Mouse (Mus musculus): ENCODE data around the gene Bach2. TPM values are rescaled to one million over a fixed set of nuclear protein-coding genes. Genes with fewer than 3 reads are reported as not detected.

Gene Bach2
- total and polyA plus RNA-seq, 2 experiments from 2014 or later, result 16.0 to 19.0 TPM

DNA sequence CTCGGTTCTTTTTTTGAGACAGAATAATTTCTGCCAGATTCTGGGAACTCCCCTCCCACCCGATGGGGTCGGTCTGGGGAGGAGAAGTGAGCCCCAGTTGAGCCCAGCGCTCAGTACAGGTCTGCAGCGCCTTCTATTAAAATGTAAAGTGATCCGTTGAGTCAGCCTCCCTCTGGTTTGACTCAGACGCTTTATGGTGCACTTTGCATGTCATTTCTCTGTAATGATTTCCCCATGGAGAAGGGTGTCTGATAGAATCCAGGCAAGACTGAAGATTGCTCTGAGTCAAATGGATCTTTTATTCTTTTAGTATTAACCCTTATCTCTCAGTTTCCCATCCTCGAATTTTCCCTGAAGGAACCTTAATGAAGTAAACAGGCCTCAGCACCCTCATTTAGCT lies 244.3 kb downstream of the Bach2 start:
- Histone ChIP-seq H3K9ac (no peak overlapping the region), H3K36me3 (ENCODE audit: insufficient read depth) (no peaks in the 10 kb centered on the region), H3K4me2 (ENCODE audit: low read depth) (no peak overlapping the region), H3K4me1 (ENCODE audit: insufficient read depth) (peaks cover 54% of the 10 kb centered on the region), H3K4me3 (ENCODE audit: low read depth, low read length) (no peak overlapping the region), H3K9me3 (ENCODE audit: low read length) (no peaks in the 10 kb centered on the region), H3K27ac (ENCODE audit: low read depth, low read length) (peak overlapping the region; percentile 24; the same call in 1 of the 2 replicates), H3K27me3 (ENCODE audit: insufficient read depth, low read length) (no peaks in the 10 kb centered on the region)
- no peak for TF ChIP-seq CTCF (IDR thresholded peaks at IDR 0.05; ENCODE audit: low read depth)
- 14% methylated on average over 8 of the region's 8 CpGs for WGBS
- DNase-seq (no peak), ATAC-seq (no peak)

DNA sequence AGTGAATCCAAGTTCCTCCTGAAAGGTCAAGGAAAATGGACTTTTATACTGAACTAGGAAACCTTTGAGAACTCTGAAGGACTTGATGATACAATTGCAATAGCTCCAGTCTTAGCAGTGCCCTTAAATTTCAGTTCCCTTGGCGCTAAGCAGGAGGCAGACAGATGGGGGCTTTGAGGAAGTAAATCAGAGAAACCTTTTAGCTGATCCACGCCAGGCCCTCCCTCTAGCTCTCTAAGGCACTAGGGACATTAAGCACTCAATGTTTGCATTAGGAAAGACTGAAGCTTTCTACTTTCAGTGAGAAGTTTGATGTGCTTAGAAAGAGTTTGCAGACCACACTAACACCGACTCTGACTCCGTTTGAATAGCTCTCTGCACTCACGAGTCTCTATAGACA lies 247.2 kb downstream of the Bach2 start:
- Histone ChIP-seq H3K4me1 (ENCODE audit: insufficient read depth) (peaks cover 33% of the 10 kb centered on the region), H3K36me3 (ENCODE audit: insufficient read depth) (no peaks in the 10 kb centered on the region), H3K9me3 (ENCODE audit: low read length) (no peaks in the 10 kb centered on the region), H3K9ac (no peak overlapping the region), H3K4me3 (ENCODE audit: low read depth, low read length) (no peak overlapping the region), H3K4me2 (ENCODE audit: low read depth) (no peak overlapping the region), H3K27me3 (ENCODE audit: insufficient read depth, low read length) (no peaks in the 10 kb centered on the region), H3K27ac (ENCODE audit: low read depth, low read length) (peak overlapping the region; percentile 85; the same call in 1 of the 2 replicates)
- WGBS, result 23% methylated on average over 5 of the region's 5 CpGs
- TF ChIP-seq CTCF (IDR thresholded peaks at IDR 0.05; ENCODE audit: low read depth), result no peak
- DNase-seq (no peak), ATAC-seq (no peak)

- DNase-seq, result peak; percentile 71
- TF ChIP-seq CTCF (IDR thresholded peaks at IDR 0.05; ENCODE audit: low read depth), result no peak
- H3K4me3 ChIP-seq (ENCODE audit: low read depth, low read length), result peak overlapping the region; percentile 19
Observed at GRCm38 (mm10) chr4:32486654-32487398, 248.2 kb downstream of the Bach2 start.

DNA sequence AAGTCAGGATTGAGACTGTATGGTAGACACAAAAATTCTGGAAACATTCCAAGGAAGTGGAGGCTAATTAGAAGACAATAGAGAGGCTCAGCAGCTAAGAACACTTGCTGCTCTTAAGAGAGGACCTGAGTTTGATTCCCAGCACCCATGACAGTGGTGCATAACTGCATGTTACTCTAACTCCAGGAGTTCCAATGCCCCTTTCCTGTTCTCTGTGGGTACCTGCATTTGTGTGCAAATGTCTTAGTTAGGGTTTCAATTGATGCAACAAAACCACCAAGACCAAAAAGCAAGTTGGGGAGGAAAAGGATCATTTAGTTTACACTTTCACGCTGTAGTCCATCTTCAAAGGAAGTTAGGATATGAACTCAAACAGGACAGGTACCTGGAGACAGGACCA lies 250.6 kb downstream of the Bach2 start:
- DNase-seq (no peak), ATAC-seq (no peak)
- Histone ChIP-seq H3K4me1 (ENCODE audit: insufficient read depth) (peaks cover 15% of the 10 kb centered on the region), H3K4me2 (ENCODE audit: low read depth) (no peak overlapping the region), H3K27ac (ENCODE audit: low read depth, low read length) (no peak overlapping the region), H3K9me3 (ENCODE audit: low read length) (no peaks in the 10 kb centered on the region), H3K4me3 (ENCODE audit: low read depth, low read length) (no peak overlapping the region), H3K27me3 (ENCODE audit: insufficient read depth, low read length) (no peaks in the 10 kb centered on the region), H3K36me3 (ENCODE audit: insufficient read depth) (no peaks in the 10 kb centered on the region), H3K9ac (no peak overlapping the region)
- TF ChIP-seq CTCF (IDR thresholded peaks at IDR 0.05; ENCODE audit: low read depth), result no peak
- WGBS, result 83% methylated on average over 1 of the region's 1 CpGs

More at GRCm38 (mm10) chr4:32486654-32487398, 248.2 kb downstream of the Bach2 start:
- Histone ChIP-seq H3K36me3 (ENCODE audit: insufficient read depth) (no peaks in the 10 kb centered on the region), H3K9ac (peak overlapping the region; percentile 45), H3K27me3 (ENCODE audit: insufficient read depth, low read length) (no peaks in the 10 kb centered on the region), H3K4me1 (ENCODE audit: insufficient read depth) (peaks cover 23% of the 10 kb centered on the region), H3K9me3 (ENCODE audit: low read length) (no peaks in the 10 kb centered on the region), H3K27ac (ENCODE audit: low read depth, low read length) (peak overlapping the region; percentile 85), H3K4me2 (ENCODE audit: low read depth) (peak overlapping the region; percentile 48)
- ATAC-seq, result peak; percentile 88
- WGBS, result 11% methylated on average over 17 of the region's 17 CpGs

- Histone ChIP-seq H3K4me2 (ENCODE audit: low read depth) (no peak overlapping the region), H3K27me3 (ENCODE audit: insufficient read depth, low read length) (no peaks in the 10 kb centered on the region), H3K9ac (no peak overlapping the region), H3K4me3 (ENCODE audit: low read depth, low read length) (no peak overlapping the region), H3K27ac (ENCODE audit: low read depth, low read length) (no peak overlapping the region), H3K9me3 (ENCODE audit: low read length) (no peaks in the 10 kb centered on the region), H3K4me1 (ENCODE audit: insufficient read depth) (peaks cover 14% of the 10 kb centered on the region), H3K36me3 (ENCODE audit: insufficient read depth) (no peaks in the 10 kb centered on the region)
- WGBS, result 86% methylated on average over 8 of the region's 8 CpGs
- DNase-seq (no peak), ATAC-seq (no peak)
- no peak for TF ChIP-seq CTCF (IDR thresholded peaks at IDR 0.05; ENCODE audit: low read depth)
Observed at GRCm38 (mm10) chr4:32491176-32491575, 252.6 kb downstream of the Bach2 start.

GRCm38 (mm10) chr4:32492834-32493233 lies 254.2 kb downstream of the Bach2 start:
- no peak overlapping the region for H3K27ac ChIP-seq (ENCODE audit: low read depth, low read length)
- TF ChIP-seq CTCF (IDR thresholded peaks at IDR 0.05; ENCODE audit: low read depth), result no peak
- DNase-seq, result no peak
- no peaks in the 10 kb centered on the region for H3K9me3 ChIP-seq (ENCODE audit: low read length)
- no peaks in the 10 kb centered on the region for H3K36me3 ChIP-seq (ENCODE audit: insufficient read depth)
- no peak overlapping the region for H3K4me3 ChIP-seq (ENCODE audit: low read depth, low read length)
- H3K27me3 ChIP-seq (ENCODE audit: insufficient read depth, low read length), result no peaks in the 10 kb centered on the region
- no peak overlapping the region for H3K4me2 ChIP-seq (ENCODE audit: low read depth)
- no peaks in the 10 kb centered on the region for H3K4me1 ChIP-seq (ENCODE audit: insufficient read depth)
- 91% methylated on average over 7 of the region's 7 CpGs for whole genome bisulfite sequencing
- ATAC-seq, result no peak
- no peak overlapping the region for H3K9ac ChIP-seq

DNA sequence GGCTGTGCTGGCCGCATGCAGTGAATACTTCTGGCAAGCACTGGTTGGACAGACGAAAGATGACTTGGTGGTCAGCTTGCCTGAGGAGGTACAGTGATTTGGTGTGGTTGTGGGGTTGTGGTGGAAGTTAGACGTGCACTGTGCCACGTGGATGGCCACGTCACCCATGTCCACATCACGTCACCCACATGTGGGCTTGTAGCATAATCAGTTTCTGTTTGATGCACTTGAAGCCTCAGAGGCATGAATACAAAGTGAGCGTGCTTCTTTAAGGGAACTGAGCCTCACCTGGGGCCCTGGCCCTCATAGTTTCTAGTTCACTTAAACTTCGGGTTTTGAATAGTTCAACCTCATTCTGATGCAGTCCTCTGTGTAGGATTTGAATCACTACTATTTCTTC lies 263.2 kb downstream of the Bach2 start:
- Histone ChIP-seq H3K4me3 (ENCODE audit: low read depth, low read length) (no peak overlapping the region), H3K36me3 (ENCODE audit: insufficient read depth) (0 out of 2 replicates have a peak, but pooled peaks cover 6% of the 10 kb centered on the region), H3K9ac (no peak overlapping the region), H3K4me2 (ENCODE audit: low read depth) (no peak overlapping the region), H3K27me3 (ENCODE audit: insufficient read depth, low read length) (no peaks in the 10 kb centered on the region), H3K4me1 (ENCODE audit: insufficient read depth) (peaks cover 1% of the 10 kb centered on the region; the same call in 1 of the 2 replicates), H3K9me3 (ENCODE audit: low read length) (no peaks in the 10 kb centered on the region), H3K27ac (ENCODE audit: low read depth, low read length) (no peak overlapping the region)
- no peak for TF ChIP-seq CTCF (IDR thresholded peaks at IDR 0.05; ENCODE audit: low read depth)
- WGBS, result 79% methylated on average over 8 of the region's 8 CpGs
- DNase-seq (no peak), ATAC-seq (no peak)
